Mouse (Mus musculus) stomach, postnatal 0 days (tissue): ENCODE measurements around the gene Zhx3. TPM values are rescaled to one million over a fixed set of nuclear protein-coding genes. Genes with fewer than 3 reads are reported as not detected.

Source experiments
- ATAC-seq: fragments of 200-750 bp; cut with Nextera tagmentation; 2 replicates; pipeline ENCODE4 v1.8.0; 2017; ENCODE audit not compliant: low FRiP score, low TSS enrichment
- DNase-seq: peaks from one replicate; pipeline ENCODE4 v3.0.0-alpha.2; 2016; ENCODE audit warnings: low spot score
- H3K27ac ChIP-seq: fragments of 300-500 bp; sonication (generic); replicated peaks from 2 replicates; pipeline ENCODE4 v1.5.1; 2014; ENCODE audit warnings: mild to moderate bottlenecking, control low read depth
- H3K27me3 ChIP-seq: fragments of 300-500 bp; sonication (generic); 2 replicates; pipeline ENCODE4 v1.6.1; 2014; ENCODE audit warnings: low read length; ENCODE audit not compliant: control insufficient read depth, insufficient read depth
- H3K36me3 ChIP-seq: fragments of 300-500 bp; sonication (generic); 2 replicates; pipeline ENCODE4 v1.6.1; 2014; ENCODE audit warnings: low read length, mixed read lengths; ENCODE audit not compliant: control insufficient read depth, insufficient read depth
- H3K4me1 ChIP-seq: fragments of 300-500 bp; sonication (generic); replicated peaks from 2 replicates; pipeline ENCODE4 v1.6.1; 2014; ENCODE audit warnings: antibody characterized with exemption; ENCODE audit not compliant: control insufficient read depth, insufficient read depth
- H3K4me2 ChIP-seq: fragments of 300-500 bp; sonication (generic); replicated peaks from 2 replicates; pipeline ENCODE4 v1.6.1; 2014; ENCODE audit warnings: low read depth, mild to moderate bottlenecking, control low read depth, moderate library complexity
- H3K4me3 ChIP-seq: fragments of 300-500 bp; sonication (generic); 2 replicates; pipeline ENCODE4 v1.5.1; 2014; ENCODE audit warnings: low read depth, low read length, control low read depth
- H3K9ac ChIP-seq: fragments of 300-500 bp; sonication (generic); 2 replicates; pipeline ENCODE4 v1.6.1; 2014; ENCODE audit warnings: mild to moderate bottlenecking, low read length, control low read depth, mixed read lengths
- H3K9me3 ChIP-seq: fragments of 300-500 bp; sonication (generic); 2 replicates; pipeline ENCODE4 v1.6.1; 2016; ENCODE audit warnings: low read length; ENCODE audit not compliant: control insufficient read depth
- CTCF ChIP-seq: IDR thresholded peaks from 2 replicates; pipeline ENCODE4 v1.5.1; 2016; ENCODE audit warnings: antibody characterized with exemption, low read depth, mild to moderate bottlenecking, moderate library complexity
- EP300 ChIP-seq: optimal IDR thresholded peaks from 2 replicates; pipeline ENCODE3; 2016; ENCODE audit warnings: antibody characterized with exemption
- WGBS: fragments of 180-500 bp; shearing (Covaris S2); extraction: QIAGEN DNeasy Blood & Tissue Kit; methylation state at CpG from one replicate; pipeline ENCODE4 v1.1.7; 2014; 5-methylcytosine and 5-hydroxymethylcytosine counted together
- polyA plus RNA-seq: library from polyadenylated mRNA; unstranded; fragments of >200 nt; fragmentation: Nextera tagmentation; extraction: Ambion mirVana; gene quantifications from 2 replicates; pipeline ENCODE4 v1.2.1, GENCODE M21; 2015

Gene Zhx3
- polyA plus RNA-seq, 1 experiment from 2014 or later: 4.5 TPM

DNA sequence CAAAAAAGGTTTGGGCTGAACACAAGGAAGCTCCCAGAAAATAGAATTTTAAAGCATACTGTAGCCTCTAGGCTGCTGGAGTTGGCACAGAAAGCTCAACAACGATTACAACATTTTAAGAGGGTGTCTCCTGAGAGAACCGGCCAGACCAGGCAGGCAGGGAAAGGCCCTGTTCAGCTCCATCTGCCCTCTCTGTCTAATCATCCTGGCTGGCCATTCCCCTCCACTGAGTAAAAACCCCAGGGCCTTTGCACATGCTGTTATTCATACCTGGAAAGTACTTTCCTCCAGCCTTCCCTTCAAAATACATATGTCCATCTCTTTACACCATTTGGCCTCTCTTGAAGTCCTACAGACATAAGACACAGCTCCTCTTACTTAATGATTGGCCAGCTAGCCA lies 143.4 kb downstream of the Zhx3 start:
- no peaks in the 10 kb centered on the region for H3K9me3 ChIP-seq
- TF ChIP-seq CTCF: no peak
- DNase-seq (peak; percentile 13), ATAC-seq (no peak)
- H3K4me1 ChIP-seq: 0 out of 2 replicates have a peak, but pooled peaks cover 7% of the 10 kb centered on the region
- H3K27me3 ChIP-seq: no peaks in the 10 kb centered on the region
- no peak overlapping the region for H3K9ac ChIP-seq
- H3K4me3 ChIP-seq: no peak overlapping the region
- no peak overlapping the region for H3K4me2 ChIP-seq
- H3K36me3 ChIP-seq: 0 out of 2 replicates have a peak, but pooled peaks cover 2% of the 10 kb centered on the region
- WGBS: 63% methylated on average over 2 of the region's 2 CpGs
- peak overlapping the region; percentile 41 for H3K27ac ChIP-seq

DNA sequence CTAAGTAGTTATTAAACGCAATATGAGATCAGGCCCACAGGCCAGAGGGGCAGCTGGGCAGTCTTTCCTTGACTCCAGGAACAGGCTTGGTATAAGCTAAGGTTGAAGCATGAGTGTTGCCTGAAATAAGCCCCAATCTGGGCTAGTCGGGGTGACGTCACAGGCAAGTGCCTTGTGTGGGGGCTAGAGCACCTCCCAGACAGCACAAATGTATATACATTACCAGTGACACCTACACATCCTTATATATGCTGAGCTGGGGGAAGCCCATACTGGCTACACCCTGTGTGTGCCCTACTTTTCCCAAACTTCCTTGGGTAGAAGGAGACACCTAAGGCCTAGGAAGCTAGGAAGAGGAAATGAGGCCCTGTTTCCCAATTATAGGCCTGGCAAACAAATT lies 143.8 kb downstream of the Zhx3 start:
- no peaks in the 10 kb centered on the region for H3K9me3 ChIP-seq
- H3K27ac ChIP-seq: peak overlapping the region; percentile 41; the same call in 1 of the 2 replicates
- ATAC-seq: no peak
- H3K27me3 ChIP-seq: no peaks in the 10 kb centered on the region
- no peak overlapping the region for H3K4me2 ChIP-seq
- H3K9ac ChIP-seq: no peak overlapping the region
- 93% methylated on average over 3 of the region's 3 CpGs for WGBS
- H3K4me3 ChIP-seq: no peak overlapping the region
- 0 out of 2 replicates have a peak, but pooled peaks cover 7% of the 10 kb centered on the region for H3K4me1 ChIP-seq
- no peak for TF ChIP-seq EP300
- TF ChIP-seq CTCF: no peak
- DNase-seq: peak; percentile 10
- 0 out of 2 replicates have a peak, but pooled peaks cover 2% of the 10 kb centered on the region for H3K36me3 ChIP-seq

GRCm38 (mm10) chr2:160725877-160726864 lies 146.6 kb downstream of the Zhx3 start:
- H3K4me2 ChIP-seq: no peak overlapping the region
- H3K27ac ChIP-seq: no peak overlapping the region
- H3K9me3 ChIP-seq: no peaks in the 10 kb centered on the region
- peak; percentile 30; the same call in 1 of the 2 replicates for TF ChIP-seq CTCF
- TF ChIP-seq EP300: no peak
- no peak overlapping the region for H3K4me3 ChIP-seq
- H3K27me3 ChIP-seq: no peaks in the 10 kb centered on the region
- no peak overlapping the region for H3K9ac ChIP-seq
- H3K4me1 ChIP-seq: 0 out of 2 replicates have a peak, but pooled peaks cover 4% of the 10 kb centered on the region
- WGBS: 68% methylated on average over 6 of the region's 6 CpGs
- peak; percentile 12 for DNase-seq
- no peak for ATAC-seq
- peaks cover 9% of the 10 kb centered on the region for H3K36me3 ChIP-seq

GRCm38 (mm10) chr2:160724536-160724935 lies 148.3 kb downstream of the Zhx3 start:
- Histone ChIP-seq H3K9ac (no peak overlapping the region), H3K4me1 (no peaks in the 10 kb centered on the region), H3K9me3 (no peaks in the 10 kb centered on the region), H3K4me3 (no peak overlapping the region), H3K36me3 (peaks cover 18% of the 10 kb centered on the region), H3K27ac (no peak overlapping the region), H3K27me3 (no peaks in the 10 kb centered on the region), H3K4me2 (no peak overlapping the region)
- TF ChIP-seq EP300 (no peak), CTCF (no peak)
- no peak for DNase-seq
- WGBS: 89% methylated on average over 5 of the region's 5 CpGs
- no peak for ATAC-seq

DNA sequence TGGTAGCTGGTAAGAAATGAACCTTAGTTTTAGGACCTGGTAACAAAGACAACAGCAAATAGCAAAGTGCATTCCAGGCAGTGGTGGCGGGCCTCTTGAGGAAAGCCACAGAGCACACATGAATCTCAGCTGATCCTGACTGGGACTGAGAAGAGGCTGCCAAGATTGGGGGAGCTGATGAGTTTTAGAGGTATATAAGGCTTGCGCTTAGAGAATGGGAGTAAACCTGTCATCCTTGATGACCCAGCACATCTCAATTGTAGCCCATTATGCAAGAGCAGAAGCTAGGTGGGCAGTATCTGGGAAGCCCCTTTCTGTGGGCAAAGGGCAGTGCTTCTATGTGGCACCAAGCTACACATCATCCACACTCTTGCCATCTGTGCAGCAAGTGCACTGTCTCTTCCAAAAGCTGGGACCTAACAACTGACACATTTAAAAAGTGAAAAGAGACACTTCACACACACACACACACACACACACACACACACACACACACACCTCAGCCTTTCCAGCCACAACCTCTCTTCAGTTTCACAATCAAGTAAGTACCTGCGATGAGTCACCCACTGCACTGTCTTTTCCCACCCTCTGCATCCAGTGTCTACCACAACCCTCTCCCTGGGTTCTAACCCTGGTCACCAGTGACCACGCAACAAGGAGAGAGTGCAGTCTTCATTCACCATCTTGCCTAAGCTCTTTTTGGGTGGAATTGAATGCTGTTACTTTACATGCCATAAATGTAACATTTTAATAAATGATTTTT lies 149.0 kb downstream of the Zhx3 start:
- no peak overlapping the region for H3K4me3 ChIP-seq
- H3K4me1 ChIP-seq: no peaks in the 10 kb centered on the region
- H3K27ac ChIP-seq: no peak overlapping the region
- no peaks in the 10 kb centered on the region for H3K9me3 ChIP-seq
- H3K4me2 ChIP-seq: no peak overlapping the region
- WGBS: 92% methylated on average over 4 of the region's 4 CpGs
- DNase-seq: no peak
- H3K9ac ChIP-seq: no peak overlapping the region
- no peak for TF ChIP-seq CTCF
- TF ChIP-seq EP300: no peak
- no peaks in the 10 kb centered on the region for H3K27me3 ChIP-seq
- H3K36me3 ChIP-seq: peaks cover 19% of the 10 kb centered on the region
- no peak for ATAC-seq
